Mouse (Mus musculus): ENCODE measurements around the gene Zswim4.
A peak's percentile ranks its signal among the peaks of the same experiment; 100 is the strongest.

The Zswim4 gene

DNA sequence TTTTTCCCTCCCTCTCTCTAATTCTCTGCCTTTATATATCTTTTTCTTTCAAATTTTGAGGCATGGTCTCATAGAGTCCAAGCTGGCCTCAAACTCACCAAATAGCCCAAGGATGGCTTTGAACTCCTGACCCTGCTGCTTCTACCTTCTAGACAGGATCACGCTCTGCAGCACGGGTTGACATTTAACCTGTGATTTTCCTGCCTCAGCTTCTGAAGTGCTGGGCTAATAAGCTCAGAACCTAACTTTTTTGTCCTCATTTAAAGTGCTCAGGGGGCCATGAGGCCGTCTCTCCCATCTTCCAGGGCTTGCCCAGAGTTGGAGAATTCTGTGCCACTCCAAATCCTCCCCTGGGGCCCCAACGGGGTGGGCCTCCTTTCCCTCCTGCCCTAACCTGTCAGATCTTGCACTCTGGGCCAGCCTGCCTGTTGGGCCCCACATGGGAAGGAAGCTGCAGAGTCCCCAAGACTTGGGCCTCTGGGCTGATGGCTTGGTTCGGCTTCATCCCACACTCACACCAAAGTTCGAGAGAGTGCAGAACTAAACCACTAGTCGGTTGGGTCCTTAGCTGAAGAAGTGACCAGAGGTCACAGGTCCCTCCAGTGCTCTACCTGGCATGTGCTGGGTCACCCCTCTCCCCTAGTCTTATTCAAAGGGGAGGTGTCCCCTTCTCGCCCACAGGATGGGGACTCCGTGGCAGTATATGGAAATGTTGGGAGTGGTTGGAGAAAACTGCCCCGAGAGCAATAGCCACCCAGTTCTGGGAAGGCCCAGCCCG is 37.3 kb downstream of the Zswim4 start:
- DNase-seq = no peak

- DNase-seq = no peak
Observed at GRCm38 (mm10) chr8:84198871-84199270, 38.0 kb downstream of the Zswim4 start.

DNA sequence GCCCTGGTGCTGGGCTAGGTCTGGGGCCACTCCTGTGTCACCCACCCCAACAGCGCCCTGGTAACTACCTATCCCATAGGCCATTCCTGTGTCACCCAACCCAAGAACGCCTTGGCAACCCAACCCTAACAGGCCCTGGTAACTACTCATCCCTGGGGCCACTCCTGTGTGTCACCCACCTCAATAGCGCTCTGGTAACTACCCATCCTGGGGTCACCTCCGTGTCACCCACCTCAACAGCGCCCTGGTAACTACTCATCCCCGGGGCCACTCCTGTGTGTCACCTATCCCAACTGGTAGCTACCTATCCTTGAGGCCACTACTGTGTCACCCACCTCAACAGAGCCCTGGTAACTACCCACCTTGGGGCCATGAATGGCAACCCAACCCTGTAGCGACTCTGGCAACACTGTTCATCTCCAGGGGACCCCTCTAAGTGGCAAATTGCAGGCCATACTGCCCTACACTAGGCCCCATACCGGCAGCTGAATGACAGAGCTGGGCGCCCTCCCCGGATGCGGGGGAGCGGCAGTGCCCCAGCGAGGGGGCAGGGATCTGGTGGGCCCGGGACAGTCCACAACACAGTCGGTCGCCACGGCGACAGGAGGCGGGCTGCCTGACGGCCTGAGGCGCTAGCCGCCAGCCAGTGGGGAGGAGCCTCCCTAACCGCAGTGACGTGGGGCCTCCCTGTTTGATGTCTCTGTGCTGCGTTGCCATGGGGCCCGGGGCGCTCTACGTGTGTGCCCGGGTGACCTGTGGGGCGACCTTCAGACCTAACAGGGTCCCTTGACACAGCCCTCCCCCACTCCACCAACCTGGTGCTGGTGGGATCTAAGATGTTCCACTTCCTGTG is 38.7 kb downstream of the Zswim4 start:
- DNase-seq = peak; percentile 99

DNA sequence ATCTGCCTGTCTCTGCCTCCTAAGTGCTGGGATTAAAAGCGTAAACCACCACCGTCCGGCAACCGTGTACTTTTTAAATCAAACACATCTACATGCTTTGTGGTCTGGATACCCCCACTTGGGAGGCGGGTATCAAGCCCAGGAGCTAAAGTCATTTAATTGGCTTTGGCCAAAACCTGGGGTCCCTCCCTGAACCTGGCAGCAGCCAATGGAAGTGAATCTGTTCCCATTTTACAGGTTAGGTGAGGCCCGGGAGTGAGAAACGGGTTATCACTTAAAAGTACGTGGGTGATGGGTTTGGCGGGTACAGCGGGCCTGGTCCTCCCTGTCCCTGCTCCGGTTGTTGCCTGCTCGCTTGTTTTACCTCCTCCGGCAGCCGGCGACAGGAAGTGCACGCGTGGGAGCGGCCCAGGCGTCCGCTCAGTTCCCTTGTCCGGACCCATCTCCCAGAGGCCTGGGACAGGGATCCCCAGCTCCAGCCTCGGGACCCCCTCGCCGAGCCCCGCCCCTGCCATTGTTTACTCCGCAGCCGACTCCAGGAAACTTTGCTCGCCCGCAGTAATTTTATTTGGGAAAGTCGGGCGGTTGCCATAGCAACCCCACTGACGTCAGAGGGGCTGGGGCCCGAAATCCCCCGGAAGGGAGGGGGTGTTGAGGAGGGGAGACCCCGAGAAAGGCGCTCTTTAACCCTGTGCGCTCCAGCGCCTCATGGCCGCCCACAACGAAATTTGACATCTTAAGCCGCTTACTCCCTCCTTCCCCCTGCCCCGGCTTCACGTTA is 39.5 kb downstream of the Zswim4 start:
- DNase-seq = peak; percentile 97

DNA sequence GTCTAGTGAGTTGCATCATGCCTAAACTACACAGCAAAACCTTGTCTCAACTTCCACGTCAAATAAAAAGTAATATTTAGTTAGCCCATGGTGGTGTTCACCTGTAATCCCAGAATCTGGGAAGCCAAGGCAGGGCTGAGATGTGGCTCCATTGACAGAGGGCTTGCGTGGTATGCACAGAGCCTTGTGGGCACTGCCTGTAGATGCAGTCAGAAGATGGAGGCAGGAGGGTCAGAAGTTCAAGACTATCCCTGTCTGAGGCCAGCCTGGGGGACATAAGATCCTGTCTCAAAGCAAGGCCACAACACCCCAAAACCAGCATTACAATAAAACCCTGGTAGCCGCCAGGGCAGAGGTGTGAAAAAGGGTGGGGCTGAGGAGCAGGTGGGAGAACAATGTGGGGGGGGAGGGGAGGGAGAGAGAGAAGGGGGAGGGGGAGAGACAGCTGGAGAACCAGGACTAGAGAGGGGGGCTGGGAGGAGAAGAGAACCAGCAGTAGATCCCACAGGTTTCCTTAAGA is 42.6 kb downstream of the Zswim4 start:
- no peak for DNase-seq

DNA sequence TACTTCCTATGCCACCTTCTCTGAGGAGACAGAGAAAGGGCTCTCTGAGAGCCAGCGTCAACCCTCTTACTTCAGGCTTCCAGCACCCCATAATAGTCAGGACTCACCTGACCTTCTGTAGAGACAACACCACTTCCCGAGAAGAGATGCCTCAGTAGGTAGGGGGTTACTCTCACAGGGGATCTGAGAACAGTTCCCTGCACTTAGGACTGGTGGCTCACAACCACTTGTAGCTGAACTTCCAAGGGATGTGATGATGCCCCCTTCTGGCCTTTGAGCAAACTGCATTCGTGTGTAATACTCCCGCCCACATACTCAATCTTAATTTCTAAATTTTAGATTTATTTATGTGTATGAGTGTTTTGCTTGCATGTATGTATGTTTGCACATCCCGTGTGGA is 43.3 kb downstream of the Zswim4 start:
- peak; percentile 23 for DNase-seq

DNA sequence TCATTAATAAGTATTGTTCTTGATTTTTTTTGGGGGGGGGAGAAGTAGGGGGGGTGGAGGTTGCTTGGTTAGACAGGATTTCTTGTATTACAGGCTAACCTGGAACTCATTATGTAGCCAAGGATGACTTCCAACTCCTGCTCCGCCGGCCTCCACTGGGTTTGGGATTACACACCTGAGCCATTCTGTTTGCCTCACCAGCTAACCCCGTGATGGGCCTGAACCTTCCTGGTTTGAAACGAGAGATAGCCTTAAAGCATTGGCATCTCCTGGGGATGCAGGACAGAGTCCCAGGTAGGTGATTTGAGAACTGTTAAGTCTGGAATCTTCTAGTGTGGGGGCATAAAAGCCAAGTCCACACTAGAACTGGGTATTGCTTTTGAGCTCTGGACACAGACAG is 43.7 kb downstream of the Zswim4 start:
- no peak for DNase-seq

- DNase-seq = peak; percentile 92
Observed at GRCm38 (mm10) chr8:84192555-84192954, 44.3 kb downstream of the Zswim4 start.

GRCm38 (mm10) chr8:84192023-84192422 is 44.8 kb downstream of the Zswim4 start:
- DNase-seq = peak; percentile 92

DNA sequence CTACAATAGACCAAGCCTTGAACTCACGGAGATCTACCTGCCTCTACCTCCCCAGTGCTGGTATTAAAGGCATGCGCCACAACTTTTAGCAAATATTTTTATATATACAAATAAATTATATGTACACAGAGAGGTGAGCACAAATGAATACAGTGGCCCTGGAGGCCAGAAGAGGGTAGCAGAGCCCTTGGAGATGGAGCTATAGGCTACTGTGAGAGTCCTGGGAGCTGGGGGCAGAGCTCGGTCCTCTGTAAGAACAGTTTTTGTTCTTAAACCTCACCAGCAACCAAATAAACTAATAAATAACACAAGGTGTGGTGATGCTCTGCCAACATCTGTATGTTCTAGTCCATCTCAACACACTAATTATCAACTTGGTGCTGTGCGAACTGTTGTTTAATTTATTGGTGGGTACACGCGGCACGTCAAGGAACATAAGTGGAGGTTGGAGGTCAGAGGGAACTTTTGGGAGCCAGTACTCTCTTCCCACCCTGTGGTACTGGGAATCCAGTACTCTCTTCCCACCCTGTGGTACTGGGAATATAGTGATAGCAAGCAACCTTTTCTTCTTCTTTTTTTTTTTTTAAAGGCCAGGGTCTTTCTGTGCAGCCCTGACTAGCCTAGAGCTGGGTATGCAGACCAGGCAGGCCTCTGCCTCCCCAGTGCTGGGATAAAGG is 46.5 kb downstream of the Zswim4 start:
- DNase-seq = no peak

DNA sequence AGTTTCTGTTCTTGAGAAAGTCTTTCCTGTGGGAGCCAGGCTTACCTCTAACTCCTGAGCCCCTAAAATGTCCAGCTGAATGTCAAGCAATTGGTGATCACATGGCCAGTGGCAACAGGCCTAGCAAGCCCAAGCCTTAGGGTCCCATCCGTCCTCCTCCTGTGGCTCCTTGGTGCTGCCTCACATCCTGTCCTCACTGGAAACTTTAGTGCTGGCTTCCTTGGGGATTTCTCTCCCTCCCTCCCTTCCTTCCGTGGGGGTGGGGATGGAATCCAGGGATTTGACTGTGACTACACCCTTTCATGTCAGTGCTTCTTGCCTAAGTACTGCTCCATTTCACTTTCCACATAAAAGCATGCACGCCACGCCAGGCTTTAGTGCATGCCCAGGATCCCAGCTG is 47.3 kb downstream of the Zswim4 start:
- DNase-seq = peak; percentile 87

DNA sequence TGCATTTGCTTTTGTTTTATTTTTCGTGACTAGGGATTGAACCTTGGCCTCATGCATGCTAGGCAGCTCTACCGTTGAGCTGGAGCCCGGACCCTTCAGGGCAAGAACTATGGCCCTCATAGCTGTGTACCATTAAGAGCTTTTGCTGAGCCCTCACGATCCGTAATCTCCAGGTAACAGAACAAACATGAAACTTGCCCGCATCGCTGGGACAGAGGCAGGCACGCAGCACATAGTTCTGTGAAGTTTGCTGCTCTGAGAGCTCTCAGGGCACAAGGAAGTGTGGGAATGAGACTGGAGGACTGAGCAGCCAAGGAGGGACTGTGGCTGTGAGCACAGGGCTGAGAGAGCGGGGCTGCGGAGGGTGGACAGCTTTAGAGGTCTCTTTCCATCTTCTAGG is 48.2 kb downstream of the Zswim4 start:
- no peak for DNase-seq

GRCm38 (mm10) chr8:84187065-84187755 is 49.6 kb downstream of the Zswim4 start:
- DNase-seq = peak; percentile 78

DNA sequence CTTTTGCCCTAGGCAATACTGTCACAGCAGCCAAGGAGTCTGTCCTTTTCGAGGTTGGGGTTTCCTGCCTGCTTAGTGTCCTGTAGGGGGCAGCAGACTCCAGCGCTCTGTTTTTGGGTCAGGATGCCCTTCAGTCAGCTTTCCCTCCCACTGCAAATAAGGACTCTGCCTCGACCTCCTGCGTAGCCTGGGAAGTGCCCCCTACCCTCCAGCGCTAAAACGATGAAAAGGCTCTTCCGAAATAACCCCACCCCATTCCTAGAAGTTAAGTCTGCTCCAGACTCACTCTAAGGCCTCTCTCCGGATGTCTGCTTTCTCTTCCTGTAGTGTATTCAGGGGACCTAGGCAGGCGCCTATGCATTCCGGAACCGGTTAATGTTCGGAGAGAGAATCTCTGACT is 50.3 kb downstream of the Zswim4 start:
- peak; percentile 87 for DNase-seq

DNA sequence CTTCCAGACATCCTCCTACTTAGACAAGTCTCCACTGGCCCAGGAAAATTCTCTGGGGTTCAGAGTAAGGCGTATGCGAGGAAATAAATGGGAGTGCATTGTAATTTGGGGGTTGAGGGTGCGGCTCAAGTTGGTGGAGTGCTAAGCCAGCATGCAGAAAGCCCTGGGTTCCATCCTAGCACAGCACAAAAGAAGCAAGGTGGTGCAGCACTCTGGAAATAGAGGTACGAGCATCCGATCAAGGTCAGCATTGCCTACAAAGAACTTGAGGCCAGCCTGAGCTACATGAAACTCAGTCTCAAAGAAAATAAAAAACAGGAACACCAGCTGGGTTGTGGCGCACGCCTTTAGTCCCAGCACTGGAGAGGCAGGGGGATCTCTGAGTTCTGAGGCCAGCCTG is 51.7 kb downstream of the Zswim4 start, which contains the start of gene Nanos3:
Nanos3 (minus strand) TSS at position 101 of the 400 bp plus-strand sequence.
- no peak for DNase-seq

DNA sequence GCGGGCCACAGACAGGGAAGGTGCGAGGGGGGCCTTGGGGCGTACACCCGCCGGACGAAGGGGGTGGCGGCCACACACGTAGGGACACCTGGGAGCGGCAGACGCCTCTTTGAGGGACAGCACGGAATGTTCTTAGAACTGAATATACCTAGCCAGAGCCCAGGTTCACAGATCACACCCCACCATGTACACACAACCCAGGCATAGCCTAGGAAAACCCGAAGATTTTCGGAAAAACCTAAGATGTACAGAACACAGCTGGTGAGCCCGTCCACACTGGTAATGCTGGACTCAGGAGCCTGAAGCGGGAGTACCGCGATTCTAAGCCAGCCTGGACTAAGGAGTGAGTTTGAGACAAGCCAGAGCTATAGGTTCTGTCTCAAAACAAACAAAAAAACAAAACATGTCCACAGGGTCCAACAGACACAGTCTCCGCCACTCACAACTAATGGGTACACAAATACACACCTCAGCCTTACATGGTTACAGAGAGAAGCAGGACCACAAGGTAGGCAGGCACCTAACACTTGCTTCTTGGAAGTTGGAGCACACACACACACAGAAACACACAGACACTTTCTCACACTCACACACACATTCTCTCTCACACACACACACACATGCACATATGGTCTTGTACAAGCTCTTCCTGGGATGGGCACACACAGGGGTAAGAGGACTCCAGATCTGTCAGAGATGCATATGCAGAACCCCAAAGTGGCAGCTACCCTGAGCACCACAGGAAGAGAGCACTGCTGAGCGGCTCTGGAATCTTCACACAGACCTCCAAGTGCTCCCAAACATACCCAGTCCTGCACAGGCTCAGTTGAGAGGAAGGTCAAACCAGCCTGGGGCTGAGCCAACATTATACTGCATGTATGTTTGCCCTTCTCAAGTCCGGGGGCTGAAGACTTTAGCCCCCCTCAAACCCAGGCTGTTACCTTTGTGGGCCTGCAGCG is 52.5 kb downstream of the Zswim4 start:
- DNase-seq = no peak

DNA sequence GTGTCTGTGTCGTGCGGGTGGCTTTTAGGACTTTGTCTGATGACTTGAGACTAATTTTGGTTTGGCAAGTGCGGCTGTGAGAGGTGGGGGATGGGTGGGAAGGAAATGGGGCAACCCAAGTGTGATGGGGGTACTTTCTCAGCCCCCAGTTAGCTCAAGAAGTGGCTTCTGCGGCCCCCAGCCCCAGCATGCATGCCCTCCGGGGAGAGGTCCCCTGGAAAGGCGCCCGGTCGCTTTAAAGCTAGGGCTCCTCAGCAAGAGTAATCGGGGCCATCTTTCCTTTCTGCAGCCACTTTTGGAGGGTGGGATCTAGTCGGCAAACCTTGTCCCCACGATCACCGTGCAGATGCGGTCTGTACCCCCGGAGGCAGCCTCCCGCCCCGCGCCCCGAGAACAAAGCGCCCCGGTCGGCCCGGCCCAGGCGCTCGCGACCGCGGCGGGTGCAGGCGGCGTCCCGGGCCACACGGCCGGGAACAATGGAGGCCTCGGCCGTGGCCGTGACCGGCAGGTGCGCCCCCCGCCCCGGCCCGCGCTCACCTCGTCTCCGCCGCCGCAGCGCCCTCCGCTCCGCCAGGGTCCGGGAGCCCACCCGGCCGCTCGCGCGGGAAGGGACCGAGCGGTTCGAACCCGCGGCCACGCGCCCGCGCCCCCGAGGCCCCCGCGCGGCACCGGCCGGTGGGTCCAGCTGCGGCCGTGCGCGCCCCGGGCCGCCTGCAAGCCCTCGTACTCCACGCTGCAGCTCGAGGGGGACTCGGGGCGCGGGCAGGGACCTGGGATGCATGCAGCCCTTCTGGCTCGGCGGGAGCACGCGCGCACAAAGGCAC is 53.4 kb downstream of the Zswim4 start:
- peak; percentile 49 for DNase-seq

- DNase-seq = no peak
Observed at GRCm38 (mm10) chr8:84182833-84183232, 54.0 kb downstream of the Zswim4 start.

DNA sequence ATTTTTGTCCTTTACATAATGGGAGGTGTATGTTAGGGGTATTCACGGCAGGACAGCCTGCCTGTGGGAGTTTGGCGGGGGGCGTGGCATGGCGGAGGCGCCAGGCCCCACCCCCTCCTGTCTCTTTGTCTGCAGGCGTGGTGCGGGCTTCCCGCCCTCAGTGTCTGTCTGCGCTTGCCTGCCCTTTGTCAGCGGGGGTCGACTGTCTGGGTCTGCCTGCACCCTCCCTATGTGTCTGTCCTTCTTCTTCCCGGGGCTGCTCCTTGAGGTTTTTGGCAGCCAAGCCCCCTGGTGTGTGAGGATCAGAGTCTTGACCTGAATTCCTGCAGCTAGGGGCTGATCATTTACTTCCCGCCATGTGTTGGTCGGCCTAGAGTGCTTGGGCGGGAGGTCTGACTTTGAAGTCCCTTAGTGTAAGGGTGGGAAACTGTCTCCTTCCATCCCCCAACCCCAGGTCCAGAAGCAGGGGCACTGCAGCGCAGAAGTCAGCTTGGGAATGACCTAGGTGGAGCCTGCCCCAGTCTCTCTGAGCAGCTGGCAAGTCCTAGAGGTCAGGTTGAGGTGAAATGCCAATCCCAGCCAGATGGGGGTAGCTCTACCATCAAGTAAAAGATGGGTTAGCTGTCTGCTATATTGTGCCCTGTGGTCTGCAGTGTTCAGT is 56.2 kb downstream of the Zswim4 start:
- DNase-seq = peak; percentile 67

Measured in lung, postnatal 10 days (tissue).